Mouse (Mus musculus) forebrain, embryonic 15.5 days (tissue): ENCODE measurements around the gene Wnt10a. TPM values are rescaled to one million over a fixed set of nuclear protein-coding genes. Genes with fewer than 3 reads are reported as not detected.
"Not testable (repeated sequence)": the region's sequence is repeated elsewhere in the genome, so short reads cannot be mapped to it uniquely, and the experiment has no call there.

ENCODE experiments used
- ATAC-seq: fragments of 200-750 bp; cut with Nextera tagmentation; replicated peaks from 2 replicates; pipeline ENCODE4 v1.8.0; 2017; ENCODE audit warnings: mild to moderate bottlenecking, moderate TSS enrichment, moderate library complexity
- H3K27ac ChIP-seq: fragments of 300-500 bp; sonication (generic); replicated peaks from 2 replicates; pipeline ENCODE4 v1.5.1; 2015; ENCODE audit warnings: mild to moderate bottlenecking, inconsistent platforms
- H3K27me3 ChIP-seq: fragments of 300-500 bp; sonication (generic); 2 replicates; pipeline ENCODE4 v1.6.1; 2015; ENCODE audit warnings: inconsistent platforms
- H3K36me3 ChIP-seq: fragments of 300-500 bp; sonication (generic); 2 replicates; pipeline ENCODE4 v1.6.1; 2015; ENCODE audit warnings: mild to moderate bottlenecking, inconsistent platforms
- H3K4me1 ChIP-seq: fragments of 300-500 bp; sonication (generic); 2 replicates; pipeline ENCODE4 v1.6.1; 2015; ENCODE audit warnings: inconsistent platforms
- H3K4me2 ChIP-seq: fragments of 300-500 bp; sonication (generic); replicated peaks from 2 replicates; pipeline ENCODE4 v1.6.1; 2015; ENCODE audit warnings: mild to moderate bottlenecking, inconsistent platforms
- H3K4me3 ChIP-seq: fragments of 300-500 bp; sonication (generic); 2 replicates; pipeline ENCODE4 v1.5.1; 2015; ENCODE audit warnings: mild to moderate bottlenecking, inconsistent platforms
- H3K9ac ChIP-seq: fragments of 300-500 bp; sonication (generic); replicated peaks from 2 replicates; pipeline ENCODE4 v1.6.1; 2015; ENCODE audit warnings: mild to moderate bottlenecking, inconsistent platforms
- H3K9me3 ChIP-seq: fragments of 300-500 bp; sonication (generic); 2 replicates; pipeline ENCODE4 v1.6.1; 2016; ENCODE audit warnings: inconsistent platforms
- WGBS: fragments of 180-500 bp; shearing (Covaris S2); methylation state at CpG from one replicate; pipeline ENCODE4 v1.1.7; 2015; ENCODE audit warnings: mixed read lengths; 5-methylcytosine and 5-hydroxymethylcytosine counted together
- polyA plus RNA-seq: library from polyadenylated mRNA; unstranded; fragments of >200 nt; fragmentation: Nextera tagmentation; extraction: Ambion mirVana; gene quantifications from 2 replicates; pipeline ENCODE4 v1.2.1, GENCODE M21; 2015

The Wnt10a gene
- polyA plus RNA-seq, 1 experiment from 2014 or later, result 0.50 TPM

DNA sequence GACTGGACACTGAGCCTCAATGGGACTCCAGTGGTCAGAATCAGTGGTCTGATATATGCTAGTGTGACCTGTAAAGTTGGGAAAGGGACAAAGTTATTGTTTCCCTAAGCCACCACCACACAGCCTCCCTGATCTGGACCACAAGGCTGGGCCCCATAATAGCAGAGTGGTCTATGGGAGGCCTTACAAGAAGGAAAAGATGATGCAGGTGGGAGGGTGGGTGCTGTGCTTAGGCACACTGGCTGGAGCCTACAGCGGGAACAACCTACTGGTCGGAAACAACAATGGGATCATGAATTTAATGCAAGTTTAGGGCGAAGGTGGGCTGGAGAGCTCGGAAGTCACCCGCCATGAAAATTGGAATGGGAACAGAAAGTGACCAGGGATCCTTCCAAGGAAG is 14.5 kb downstream of the Wnt10a start:
- WGBS, result 13% methylated on average over 5 of the region's 5 CpGs
- H3K4me2 ChIP-seq, result no peak overlapping the region
- H3K9ac ChIP-seq, result no peak overlapping the region
- H3K4me3 ChIP-seq, result no peak overlapping the region
- ATAC-seq, result no peak
- no peak overlapping the region for H3K27ac ChIP-seq
- no peaks in the 10 kb centered on the region for H3K36me3 ChIP-seq
- H3K27me3 ChIP-seq, result peaks cover 88% of the 10 kb centered on the region
- H3K4me1 ChIP-seq, result peaks cover 38% of the 10 kb centered on the region
- no peaks in the 10 kb centered on the region for H3K9me3 ChIP-seq

DNA sequence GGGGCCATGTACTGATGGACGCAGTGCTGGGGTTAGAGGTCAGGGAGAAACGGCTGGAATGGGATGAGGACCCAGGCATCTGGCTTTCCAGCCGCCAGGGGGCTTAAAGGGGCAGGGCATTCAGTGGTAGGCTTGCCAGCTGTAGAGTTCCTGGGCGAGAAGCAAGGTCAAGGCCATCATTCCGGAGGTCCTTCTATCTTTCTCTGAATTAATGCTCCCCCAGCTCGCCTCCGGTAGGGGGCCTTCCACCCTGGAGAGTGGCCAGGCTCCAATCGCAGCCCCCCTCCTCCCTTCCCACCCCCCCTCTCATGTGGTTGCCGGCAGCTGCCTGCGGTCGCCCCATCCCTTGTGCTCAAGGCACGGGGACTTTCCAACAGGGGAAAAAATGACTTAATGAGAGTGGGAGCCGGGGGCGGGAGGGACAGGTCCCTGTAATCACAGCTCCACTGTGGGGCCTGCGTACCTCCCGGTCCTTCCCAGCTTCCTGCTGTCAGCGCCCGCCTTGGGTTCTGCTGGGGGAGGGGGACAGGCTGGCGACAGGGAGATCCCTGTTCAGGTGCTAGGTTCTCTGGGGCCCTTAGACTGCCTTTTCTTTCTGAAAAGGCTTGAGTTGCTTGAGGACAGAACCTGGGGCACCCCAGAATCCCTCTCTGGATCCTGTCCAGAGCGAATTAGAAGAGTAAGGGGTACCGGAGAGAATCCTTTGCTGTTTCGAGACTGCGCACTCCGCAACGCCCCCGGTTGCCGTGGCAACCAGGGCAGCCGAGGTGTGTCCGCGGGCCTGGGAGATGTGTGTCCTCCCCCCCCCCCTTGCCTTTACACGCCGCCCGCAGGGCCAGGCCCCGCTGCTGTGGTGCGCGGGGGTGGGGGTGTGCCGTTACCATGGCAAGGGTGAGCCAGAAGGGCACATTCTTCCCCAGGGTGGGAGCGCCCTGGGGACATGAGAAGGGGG is 15.3 kb downstream of the Wnt10a start:
- Histone ChIP-seq H3K9me3 (no peaks in the 10 kb centered on the region), H3K4me1 (peaks cover 35% of the 10 kb centered on the region), H3K36me3 (no peaks in the 10 kb centered on the region), H3K27ac (no peak overlapping the region), H3K4me2 (peak overlapping the region; percentile 57), H3K4me3 (peak overlapping the region; percentile 35), H3K27me3 (peaks cover 83% of the 10 kb centered on the region), H3K9ac (peak overlapping the region; percentile 43)
- peak; percentile 45 for ATAC-seq
- under 1% methylated on average over 37 of the region's 38 CpGs for WGBS

DNA sequence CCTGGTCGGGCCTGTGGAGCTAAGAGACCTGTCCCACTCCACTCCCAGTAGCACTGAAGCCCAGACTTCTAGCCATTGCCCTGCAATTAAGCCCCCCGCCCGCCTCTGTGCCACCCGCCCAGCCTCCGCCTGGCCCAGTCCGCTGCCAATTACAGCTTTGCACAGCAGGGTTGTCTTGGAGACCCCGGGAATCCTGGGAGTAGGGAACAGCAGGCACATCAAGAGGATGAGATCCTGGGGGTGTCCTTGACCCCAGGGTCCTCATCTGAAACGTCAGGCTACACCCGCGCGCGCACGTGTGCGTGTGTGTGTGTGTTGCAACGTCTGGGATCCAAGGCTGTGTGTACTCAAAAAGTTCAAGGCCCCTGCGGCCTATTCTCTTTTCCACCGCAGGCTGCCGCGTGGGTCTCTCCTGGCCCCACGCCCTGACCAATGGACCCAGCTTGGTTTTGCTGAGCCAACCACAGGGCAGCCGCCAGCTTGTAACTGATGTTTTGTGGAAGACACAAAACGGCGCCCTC is 16.3 kb downstream of the Wnt10a start:
- Histone ChIP-seq H3K36me3 (no peaks in the 10 kb centered on the region), H3K4me3 (peak overlapping the region; percentile 35; the same call in 1 of the 2 replicates), H3K27me3 (peaks cover 77% of the 10 kb centered on the region), H3K4me1 (peaks cover 34% of the 10 kb centered on the region), H3K27ac (no peak overlapping the region), H3K9ac (no peak overlapping the region), H3K9me3 (no peaks in the 10 kb centered on the region), H3K4me2 (peak overlapping the region; percentile 57)
- ATAC-seq, result peak; percentile 24; the same call in 1 of the 2 replicates
- 3% methylated on average over 23 of the region's 23 CpGs for WGBS

DNA sequence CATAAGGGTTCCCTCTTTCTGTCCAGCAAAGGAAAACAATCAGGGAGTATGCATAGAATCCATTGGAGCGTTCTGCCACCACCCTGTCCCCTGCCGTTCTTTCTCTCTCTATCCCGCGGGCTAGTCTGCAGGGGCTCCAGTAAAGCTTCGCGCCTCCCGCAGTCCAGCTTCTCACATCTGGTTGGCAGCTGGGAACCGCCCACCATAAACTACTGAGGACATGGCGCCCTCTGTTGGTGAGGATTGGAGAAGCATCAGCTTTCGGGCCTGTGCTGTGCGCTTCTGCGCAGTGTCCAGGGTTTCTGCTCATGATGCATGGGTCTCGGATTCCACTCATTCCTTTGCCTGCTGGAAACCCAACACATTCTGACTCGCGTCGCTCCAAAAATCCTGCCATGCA is 16.8 kb downstream of the Wnt10a start:
- Histone ChIP-seq H3K9ac (no peak overlapping the region), H3K4me2 (peak overlapping the region; percentile 57), H3K9me3 (no peaks in the 10 kb centered on the region), H3K27me3 (peaks cover 73% of the 10 kb centered on the region), H3K36me3 (no peaks in the 10 kb centered on the region), H3K27ac (no peak overlapping the region), H3K4me1 (peaks cover 29% of the 10 kb centered on the region), H3K4me3 (peak overlapping the region; percentile 3; the same call in 1 of the 2 replicates)
- under 1% methylated on average over 16 of the region's 16 CpGs for WGBS
- ATAC-seq, result peak; percentile 62

DNA sequence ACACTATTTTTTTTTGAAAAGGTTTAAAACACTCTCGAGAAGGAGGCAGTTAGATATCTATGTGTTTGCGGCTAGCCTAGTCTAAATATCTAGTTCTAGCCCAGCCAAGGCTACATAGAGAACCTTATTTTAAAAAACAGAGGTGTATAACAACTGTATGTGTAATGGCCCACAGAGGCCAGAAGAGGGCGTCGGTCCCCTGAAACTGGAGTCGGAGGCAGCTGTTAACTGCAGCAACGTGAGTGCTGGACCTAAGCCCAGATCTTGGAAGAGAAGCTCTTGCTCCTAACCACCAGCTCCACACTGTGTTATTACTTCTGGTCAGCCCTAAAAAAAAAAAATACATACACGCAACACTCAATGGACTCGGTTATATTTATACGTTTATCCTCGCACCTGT is 17.7 kb downstream of the Wnt10a start:
- peaks cover 64% of the 10 kb centered on the region for H3K27me3 ChIP-seq
- no peaks in the 10 kb centered on the region for H3K9me3 ChIP-seq
- H3K27ac ChIP-seq, result no peak overlapping the region
- peaks cover 20% of the 10 kb centered on the region for H3K4me1 ChIP-seq
- H3K4me3 ChIP-seq, result no peak overlapping the region
- H3K9ac ChIP-seq, result no peak overlapping the region
- no peak for ATAC-seq
- 57% methylated on average over 10 of the region's 10 CpGs for WGBS
- H3K4me2 ChIP-seq, result no peak overlapping the region
- H3K36me3 ChIP-seq, result no peaks in the 10 kb centered on the region

DNA sequence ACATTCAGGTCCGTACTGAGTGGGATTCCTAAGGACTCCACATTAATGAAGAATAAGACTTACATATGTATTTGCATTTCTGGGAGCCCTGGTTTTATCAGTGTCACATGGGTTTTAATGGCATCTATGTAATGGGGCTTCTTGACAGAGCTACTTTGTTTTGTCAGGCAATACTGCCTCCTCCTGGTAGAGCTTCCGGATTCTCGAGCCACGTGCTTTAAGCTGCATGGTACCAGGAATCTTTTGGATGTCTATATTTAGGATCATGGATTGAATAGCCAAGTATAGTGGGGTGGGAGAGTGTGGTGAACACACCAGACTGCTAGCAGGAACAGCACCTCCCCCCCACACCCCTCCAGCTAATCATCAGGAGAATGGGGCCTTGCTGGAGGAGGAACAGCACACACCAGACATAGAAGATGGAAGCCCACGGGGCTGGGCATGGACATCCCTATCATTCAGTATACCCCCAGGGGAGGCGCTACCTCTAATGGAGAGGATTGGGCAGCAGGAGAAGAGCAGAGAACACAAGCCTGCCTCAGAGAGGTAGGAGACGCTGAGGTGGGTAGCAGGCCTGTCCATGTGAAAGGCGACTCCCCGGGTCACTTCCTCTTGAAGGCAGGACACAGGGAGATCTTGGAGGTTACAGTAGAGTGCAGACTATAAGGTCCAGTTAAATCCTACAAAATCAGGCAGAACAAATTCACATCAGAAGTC is 23.8 kb downstream of the Wnt10a start:
- no peaks in the 10 kb centered on the region for H3K36me3 ChIP-seq
- H3K27ac ChIP-seq, result no peak overlapping the region
- H3K9me3 ChIP-seq, result no peaks in the 10 kb centered on the region
- no peak overlapping the region for H3K4me2 ChIP-seq
- H3K4me1 ChIP-seq, result peaks cover 9% of the 10 kb centered on the region; the same call in 1 of the 2 replicates
- peaks cover 5% of the 10 kb centered on the region; the same call in 1 of the 2 replicates for H3K27me3 ChIP-seq
- 75% methylated on average over 9 of the region's 9 CpGs for WGBS
- H3K9ac ChIP-seq, result no peak overlapping the region
- H3K4me3 ChIP-seq, result no peak overlapping the region
- ATAC-seq, result no peak

DNA sequence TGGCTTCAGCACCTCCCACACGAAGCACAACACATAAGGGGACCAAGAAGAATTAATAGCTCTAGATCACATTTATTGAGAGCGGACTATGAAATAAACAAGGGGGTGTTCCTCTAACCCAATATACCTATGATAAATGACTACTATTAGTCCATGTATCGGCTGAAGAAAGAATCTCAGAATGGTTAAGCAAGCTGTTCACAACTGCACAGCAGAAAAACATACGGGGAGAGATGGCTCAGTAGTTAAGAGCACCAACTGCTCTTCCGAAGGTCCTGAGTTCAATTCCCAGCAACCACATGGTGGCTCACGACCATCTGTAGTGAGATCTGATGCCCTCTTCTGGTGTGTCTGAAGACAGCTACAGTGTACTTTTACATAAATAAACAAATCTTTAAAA is 24.6 kb downstream of the Wnt10a start:
- H3K9ac ChIP-seq, H3K4me2 ChIP-seq, H3K27ac ChIP-seq, H3K36me3 ChIP-seq, ATAC-seq, H3K27me3 ChIP-seq, H3K9me3 ChIP-seq, H3K4me3 ChIP-seq, H3K4me1 ChIP-seq: not testable (repeated sequence)
- 90% methylated on average over 6 of the region's 6 CpGs for WGBS

DNA sequence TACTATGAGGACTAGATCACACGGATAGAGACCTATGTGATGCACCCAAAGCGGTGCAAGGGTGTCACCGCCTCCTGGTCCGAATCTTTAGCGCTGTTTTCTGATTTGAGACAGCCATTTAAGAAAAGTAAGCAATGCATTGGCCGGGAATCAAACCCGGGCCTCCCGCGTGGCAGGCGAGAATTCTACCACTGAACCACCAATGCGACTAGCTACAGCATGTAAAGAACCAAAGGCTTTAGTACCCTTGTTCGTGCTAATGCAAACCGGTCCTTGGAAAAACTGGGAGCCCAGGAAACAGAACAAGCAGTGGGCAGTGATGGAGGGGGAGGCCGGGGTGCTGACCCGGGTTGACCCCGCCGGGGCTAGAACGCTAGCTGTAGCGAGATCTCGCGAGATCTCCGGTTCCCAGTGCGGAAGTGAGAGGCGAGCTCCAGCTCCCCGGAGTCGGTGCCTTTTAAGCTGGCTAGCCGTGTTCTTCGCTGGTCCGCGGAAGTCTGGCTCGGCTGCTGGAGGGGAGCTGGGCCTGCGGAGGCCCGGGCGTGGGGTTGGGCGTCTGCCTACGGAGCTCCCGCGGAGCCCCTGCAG is 25.4 kb downstream of the Wnt10a start:
- 4% methylated on average over 38 of the region's 38 CpGs for WGBS
- peaks cover 9% of the 10 kb centered on the region; the same call in 1 of the 2 replicates for H3K4me1 ChIP-seq
- no peaks in the 10 kb centered on the region for H3K9me3 ChIP-seq
- H3K27ac ChIP-seq, result peak overlapping the region; percentile 91
- H3K4me2 ChIP-seq, result peak overlapping the region; percentile 58
- H3K27me3 ChIP-seq, result peaks cover 5% of the 10 kb centered on the region; the same call in 1 of the 2 replicates
- H3K4me3 ChIP-seq, result peak overlapping the region; percentile 75
- H3K36me3 ChIP-seq, result no peaks in the 10 kb centered on the region
- peak overlapping the region; percentile 88 for H3K9ac ChIP-seq
- ATAC-seq, result peak; percentile 84

DNA sequence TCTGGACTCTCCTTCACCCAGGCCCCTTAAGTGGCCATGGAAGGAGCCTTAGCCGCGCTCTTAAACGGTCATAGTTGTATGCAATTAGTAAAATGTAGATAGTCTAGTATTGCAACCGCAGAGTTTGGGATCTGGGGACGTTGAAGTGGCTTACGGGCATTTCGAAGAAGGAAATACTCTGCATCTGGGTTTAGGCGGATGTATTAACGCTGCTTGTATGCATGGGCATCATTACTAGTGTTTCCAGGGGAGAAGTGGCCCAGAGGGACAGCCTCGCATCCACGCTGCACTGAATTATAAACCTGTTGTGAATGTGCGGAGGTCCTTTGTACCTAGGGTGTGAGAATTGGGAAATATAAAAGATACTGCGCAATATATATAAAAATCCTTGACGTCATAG is 25.9 kb downstream of the Wnt10a start:
- peak overlapping the region; percentile 58 for H3K4me2 ChIP-seq
- no peak; the same call in 1 of the 2 replicates for ATAC-seq
- no peaks in the 10 kb centered on the region for H3K9me3 ChIP-seq
- no peaks in the 10 kb centered on the region for H3K36me3 ChIP-seq
- peak overlapping the region; percentile 75 for H3K4me3 ChIP-seq
- peak overlapping the region; percentile 88 for H3K9ac ChIP-seq
- H3K27me3 ChIP-seq, result peaks cover 5% of the 10 kb centered on the region; the same call in 1 of the 2 replicates
- peak overlapping the region; percentile 91 for H3K27ac ChIP-seq
- 14% methylated on average over 14 of the region's 14 CpGs for WGBS
- H3K4me1 ChIP-seq, result peaks cover 9% of the 10 kb centered on the region; the same call in 1 of the 2 replicates

DNA sequence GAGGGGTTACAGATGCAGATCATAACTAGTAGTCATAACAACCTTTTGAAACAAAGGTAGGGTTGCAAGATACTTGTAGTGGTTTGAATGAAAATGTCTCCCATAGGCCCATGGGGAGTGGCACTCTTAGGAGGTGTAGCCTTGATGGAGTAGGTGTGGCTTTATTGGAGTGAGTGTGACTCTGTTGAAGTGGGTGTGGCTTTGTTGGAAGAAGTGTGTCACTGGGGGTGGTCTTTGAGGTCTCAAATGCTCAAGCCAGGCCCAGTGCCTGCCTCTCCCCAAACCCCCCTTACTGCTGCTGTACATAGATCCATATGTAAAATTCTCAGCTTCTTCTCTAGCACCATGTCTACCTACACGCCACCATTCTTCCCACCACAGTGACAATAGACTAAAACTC is 27.2 kb downstream of the Wnt10a start:
- Histone ChIP-seq H3K27ac (no peak overlapping the region), H3K27me3 (no peaks in the 10 kb centered on the region), H3K9me3 (no peaks in the 10 kb centered on the region), H3K36me3 (no peaks in the 10 kb centered on the region), H3K9ac (no peak overlapping the region), H3K4me3 (no peak overlapping the region), H3K4me1 (peaks cover 9% of the 10 kb centered on the region; the same call in 1 of the 2 replicates), H3K4me2 (no peak overlapping the region)
- no peak for ATAC-seq
- WGBS, result 94% methylated on average over 1 of the region's 1 CpGs

DNA sequence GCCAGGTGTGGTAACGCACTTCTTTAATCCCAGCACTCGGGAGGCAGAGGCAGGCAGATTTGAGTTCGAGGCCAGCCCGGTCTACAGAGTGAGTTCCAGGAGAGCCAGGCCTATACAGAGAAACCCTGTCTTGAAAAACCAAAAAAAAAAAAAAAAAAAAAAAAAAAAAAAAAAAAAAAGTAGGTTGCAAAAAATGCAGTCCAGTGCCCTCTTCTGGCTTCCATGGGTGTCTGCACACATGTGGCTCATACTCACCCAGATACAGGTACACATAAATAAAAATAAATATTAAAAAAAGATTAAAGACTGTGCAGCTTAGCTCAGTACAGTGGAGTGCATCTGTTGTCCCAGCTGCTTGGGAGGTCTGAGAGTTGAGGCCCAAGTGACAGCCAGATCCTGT is 32.3 kb downstream of the Wnt10a start:
- H3K27ac ChIP-seq, H3K4me3 ChIP-seq, H3K27me3 ChIP-seq, H3K9ac ChIP-seq, H3K36me3 ChIP-seq, ATAC-seq, H3K4me1 ChIP-seq, H3K4me2 ChIP-seq, H3K9me3 ChIP-seq: not testable (repeated sequence)
- WGBS, result 93% methylated on average over 4 of the region's 4 CpGs
